Mouse (Mus musculus): Measurements from ENCODE around the gene Vmn1r208. TPM values are rescaled to one million over a fixed set of nuclear protein-coding genes. Genes with fewer than 3 reads are reported as not detected.
"Not testable (repeated sequence)": the region's sequence is repeated elsewhere in the genome, so short reads cannot be mapped to it uniquely, and the experiment has no call there.

The Vmn1r208 gene
- polyA plus RNA-seq (2016; fragmentation: Nextera tagmentation; extraction: Ambion mirVana): not detected in 2 replicates

- WGBS (ENCODE audit: insufficient replicate concordance): no CpG with 5 or more reads among the region's 7 CpGs
- H3K27ac ChIP-seq; H3K4me2 ChIP-seq; H3K9me3 ChIP-seq (replicated peaks); H3K4me3 ChIP-seq; H3K27me3 ChIP-seq (replicated peaks); H3K9ac ChIP-seq; H3K36me3 ChIP-seq; ATAC-seq; H3K4me1 ChIP-seq: not testable (repeated sequence)
Observed at GRCm38 (mm10) chr13:22777300-22777699, at the start of gene Vmn1r208. TSS of gene Vmn1r208 (minus strand) at chr13:22777400.

GRCm38 (mm10) chr13:22821601-22822000 lies 44.4 kb upstream of the Vmn1r208 start:
- H3K4me1 ChIP-seq; H3K36me3 ChIP-seq; H3K9ac ChIP-seq; H3K4me3 ChIP-seq; H3K9me3 ChIP-seq (replicated peaks); H3K27ac ChIP-seq; ATAC-seq; H3K27me3 ChIP-seq (replicated peaks); H3K4me2 ChIP-seq: not testable (repeated sequence)
- 58% methylated on average over 1 of the region's 1 CpGs for WGBS (ENCODE audit: insufficient replicate concordance)

GRCm38 (mm10) chr13:22809582-22809981 lies 32.4 kb upstream of the Vmn1r208 start, which contains the start of gene Vmn1r209:
TSS of gene Vmn1r209 (minus strand) at chr13:22809682.
- ATAC-seq; H3K4me2 ChIP-seq; H3K27me3 ChIP-seq (replicated peaks); H3K36me3 ChIP-seq; H3K9ac ChIP-seq; H3K4me1 ChIP-seq; H3K27ac ChIP-seq; H3K9me3 ChIP-seq (replicated peaks); H3K4me3 ChIP-seq: not testable (repeated sequence)

- ATAC-seq; H3K27me3 ChIP-seq (replicated peaks); H3K4me2 ChIP-seq; H3K27ac ChIP-seq; H3K36me3 ChIP-seq; H3K9ac ChIP-seq; H3K4me1 ChIP-seq; H3K9me3 ChIP-seq (replicated peaks); H3K4me3 ChIP-seq: not testable (repeated sequence)
- WGBS (ENCODE audit: insufficient replicate concordance): 58% methylated on average over 3 of the region's 3 CpGs
Observed at GRCm38 (mm10) chr13:22788096-22788495, 10.9 kb upstream of the Vmn1r208 start.

- not testable (repeated sequence) for H3K4me1 ChIP-seq; H3K27me3 ChIP-seq (replicated peaks); H3K27ac ChIP-seq; H3K4me3 ChIP-seq; H3K36me3 ChIP-seq; ATAC-seq; H3K9me3 ChIP-seq (replicated peaks); H3K9ac ChIP-seq; H3K4me2 ChIP-seq
Observed at GRCm38 (mm10) chr13:22784159-22784558, 7.0 kb upstream of the Vmn1r208 start.

GRCm38 (mm10) chr13:22771592-22771991 lies 5.6 kb downstream of the Vmn1r208 start:
- H3K4me1 ChIP-seq; H3K9ac ChIP-seq; H3K4me3 ChIP-seq; H3K9me3 ChIP-seq (replicated peaks); H3K4me2 ChIP-seq; ATAC-seq; H3K27me3 ChIP-seq (replicated peaks); H3K36me3 ChIP-seq; H3K27ac ChIP-seq: not testable (repeated sequence)
- WGBS (ENCODE audit: insufficient replicate concordance): 59% methylated on average over 1 of the region's 2 CpGs

GRCm38 (mm10) chr13:22747524-22747923 lies 29.7 kb downstream of the Vmn1r208 start:
- Histone ChIP-seq H3K27ac (no peak overlapping the region), H3K36me3 (no peaks in the 10 kb centered on the region), H3K9me3 (replicated peaks) (no peaks in the 10 kb centered on the region), H3K4me3 (no peak overlapping the region), H3K4me2 (no peak overlapping the region), H3K4me1 (no peaks in the 10 kb centered on the region), H3K9ac (no peak overlapping the region), H3K27me3 (replicated peaks) (no peaks in the 10 kb centered on the region)
- no peak for ATAC-seq

- not testable (repeated sequence) for ATAC-seq; H3K9me3 ChIP-seq (replicated peaks); H3K4me1 ChIP-seq; H3K27ac ChIP-seq; H3K4me2 ChIP-seq; H3K36me3 ChIP-seq; H3K27me3 ChIP-seq (replicated peaks); H3K4me3 ChIP-seq; H3K9ac ChIP-seq
Observed at GRCm38 (mm10) chr13:22729529-22729928, 47.7 kb downstream of the Vmn1r208 start, which contains the start of gene Vmn1r207-ps. TSS of gene Vmn1r207-ps (minus strand) at chr13:22729629.

Other genes with a start within 250 kb of the Vmn1r208 start
- gene Vmn1r204, start 224.2 kb downstream of the Vmn1r208 start, polyA plus RNA-seq (2016; fragmentation: Nextera tagmentation; extraction: Ambion mirVana): not detected in 2 replicates
- not detected in 2 replicates for gene Vmn1r205, start 184.4 kb downstream of the Vmn1r208 start, polyA plus RNA-seq (2016; fragmentation: Nextera tagmentation; extraction: Ambion mirVana)
- not detected in 2 replicates for gene Vmn1r206, start 153.1 kb downstream of the Vmn1r208 start, polyA plus RNA-seq (2016; fragmentation: Nextera tagmentation; extraction: Ambion mirVana)
- gene Vmn1r207-ps, start 47.8 kb downstream of the Vmn1r208 start, polyA plus RNA-seq (2016; fragmentation: Nextera tagmentation; extraction: Ambion mirVana): not detected in 2 replicates
- gene Vmn1r209, start 32.3 kb upstream of the Vmn1r208 start, polyA plus RNA-seq (2016; fragmentation: Nextera tagmentation; extraction: Ambion mirVana): not detected in 2 replicates
- gene Vmn1r210, start 53.9 kb upstream of the Vmn1r208 start, polyA plus RNA-seq (2016; fragmentation: Nextera tagmentation; extraction: Ambion mirVana): not detected in 2 replicates
- gene Vmn1r211, start 80.2 kb upstream of the Vmn1r208 start, polyA plus RNA-seq (2016; fragmentation: Nextera tagmentation; extraction: Ambion mirVana): not detected in 2 replicates
- not detected in 2 replicates for gene Vmn1r212, start 106.8 kb upstream of the Vmn1r208 start, polyA plus RNA-seq (2016; fragmentation: Nextera tagmentation; extraction: Ambion mirVana)
- gene Vmn1r213, start 230.3 kb upstream of the Vmn1r208 start, polyA plus RNA-seq (2016; fragmentation: Nextera tagmentation; extraction: Ambion mirVana): not detected in 2 replicates

All from liver, embryonic 12.5 days (tissue).